Mouse (Mus musculus) CD4-positive, CD25-positive, alpha-beta regulatory T cell, adult 4 months (primary cell): ENCODE measurements around the gene Fibcd1. TPM values are rescaled to one million over a fixed set of nuclear protein-coding genes. Genes with fewer than 3 reads are reported as not detected.

Source experiments
- ATAC-seq: one replicate; pipeline ENCODE4 v1.8.0; 2017
- polyA plus RNA-seq, 2 experiments: library from polyadenylated mRNA; unstranded; fragments of 100-300 nt; shearing (Covaris generic); gene quantifications; one replicate each; pipeline ENCODE4 v1.2.1; 2017

Fibcd1 gene
- polyA plus RNA-seq, 2 experiments from 2014 or later, result 0.24 to 0.44 TPM

GRCm38 (mm10) chr2:31855991-31856390 is 10.2 kb upstream of the Fibcd1 start:
- no peak for ATAC-seq

- ATAC-seq, result no peak
Observed at GRCm38 (mm10) chr2:31850141-31850540, 4.3 kb upstream of the Fibcd1 start.

- peak; percentile 58 for ATAC-seq
Observed at GRCm38 (mm10) chr2:31847908-31848307, 2.1 kb upstream of the Fibcd1 start.

GRCm38 (mm10) chr2:31846692-31847660 is 1.2 kb upstream of the Fibcd1 start:
- ATAC-seq, result peak; percentile 23

- ATAC-seq, result no peak
Observed at GRCm38 (mm10) chr2:31845512-31845895, 301 bp downstream of the Fibcd1 start.

- no peak for ATAC-seq
Observed at GRCm38 (mm10) chr2:31844729-31845136, 1.1 kb downstream of the Fibcd1 start.

- ATAC-seq, result no peak
Observed at GRCm38 (mm10) chr2:31838868-31839267, 6.9 kb downstream of the Fibcd1 start.

- ATAC-seq, result no peak
Observed at GRCm38 (mm10) chr2:31836985-31837384, 8.8 kb downstream of the Fibcd1 start.

- ATAC-seq, result no peak
Observed at GRCm38 (mm10) chr2:31836091-31836490, 9.7 kb downstream of the Fibcd1 start.

- no peak for ATAC-seq
Observed at GRCm38 (mm10) chr2:31828311-31828825, 17.4 kb downstream of the Fibcd1 start.

- no peak for ATAC-seq
Observed at GRCm38 (mm10) chr2:31827877-31828276, 17.9 kb downstream of the Fibcd1 start.

- no peak for ATAC-seq
Observed at GRCm38 (mm10) chr2:31826094-31827085, 19.4 kb downstream of the Fibcd1 start.

GRCm38 (mm10) chr2:31825469-31825911 is 20.3 kb downstream of the Fibcd1 start:
- ATAC-seq, result peak; percentile 78

GRCm38 (mm10) chr2:31823933-31824730 is 21.7 kb downstream of the Fibcd1 start:
- no peak for ATAC-seq

GRCm38 (mm10) chr2:31822524-31823371 is 23.1 kb downstream of the Fibcd1 start:
- peak; percentile 85 for ATAC-seq

GRCm38 (mm10) chr2:31815367-31815766 is 30.4 kb downstream of the Fibcd1 start:
- ATAC-seq, result peak; percentile 68

- no peak for ATAC-seq
Observed at GRCm38 (mm10) chr2:31814699-31815098, 31.1 kb downstream of the Fibcd1 start.

GRCm38 (mm10) chr2:31813641-31814040 is 32.2 kb downstream of the Fibcd1 start:
- ATAC-seq, result no peak

- ATAC-seq, result no peak
Observed at GRCm38 (mm10) chr2:31811086-31811958, 34.5 kb downstream of the Fibcd1 start.

- peak; percentile 51 for ATAC-seq
Observed at GRCm38 (mm10) chr2:31810444-31810843, 35.4 kb downstream of the Fibcd1 start, which contains the start of gene Qrfp. Gene Qrfp, minus strand, starts transcription at chr2:31810580.
